Mouse (Mus musculus): ENCODE measurements around the gene Tbl1x. TPM values are rescaled to one million over a fixed set of nuclear protein-coding genes. Genes with fewer than 3 reads are reported as not detected.
"Not testable (repeated sequence)": the region's sequence is repeated elsewhere in the genome, so short reads cannot be mapped to it uniquely, and the experiment has no call there.

The Tbl1x gene
- polyA plus RNA-seq, 1 experiment from 2014 or later, result 46.4 TPM

GRCm38 (mm10) chrX:77517274-77518085, 6.7 kb downstream of the Tbl1x start:
- Histone ChIP-seq H3K27me3 (ENCODE audit: insufficient read depth, poor library complexity, severe bottlenecking) (no peaks in the 10 kb centered on the region), H3K27ac (no peak overlapping the region), H3K4me3 (no peak overlapping the region), H3K4me1 (replicated peaks) (peaks cover 11% of the 10 kb centered on the region; the same call in 1 of the 2 replicates), H3K9me3 (no peaks in the 10 kb centered on the region), H3K36me3 (peaks cover 7% of the 10 kb centered on the region; the same call in 1 of the 2 replicates)
- 52% methylated on average over 8 of the region's 8 CpGs for WGBS
- DNase-seq (ENCODE audit: low spot score), result no peak

DNA sequence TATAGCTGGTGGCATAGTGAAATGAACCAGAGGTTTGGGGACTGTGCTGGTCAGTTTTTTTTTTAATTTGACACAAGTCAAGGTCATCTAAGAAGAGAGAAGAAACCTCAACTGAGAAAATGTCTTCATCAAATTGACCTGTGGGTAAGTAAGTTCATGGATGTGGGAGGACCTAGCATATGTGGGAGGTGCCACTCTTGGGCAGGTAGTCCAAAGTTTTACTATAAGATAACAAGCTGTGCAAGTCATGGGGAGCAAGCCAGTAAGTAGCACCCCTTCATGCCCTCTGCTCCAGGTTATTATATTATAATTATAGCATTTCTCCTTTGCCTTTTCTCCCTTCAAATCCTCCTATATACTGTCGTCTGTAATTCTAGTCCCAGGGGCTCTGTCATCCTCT, 8.1 kb downstream of the Tbl1x start:
- Histone ChIP-seq H3K4me1 (replicated peaks) (peaks cover 17% of the 10 kb centered on the region), H3K36me3 (peaks cover 7% of the 10 kb centered on the region; the same call in 1 of the 2 replicates), H3K27me3 (ENCODE audit: insufficient read depth, poor library complexity, severe bottlenecking) (no peaks in the 10 kb centered on the region), H3K4me3 (no peak overlapping the region), H3K9me3 (no peaks in the 10 kb centered on the region), H3K27ac (no peak overlapping the region)
- no peak for DNase-seq (ENCODE audit: low spot score)
- WGBS, result 71% methylated on average over 1 of the region's 1 CpGs

- WGBS, result 33% methylated on average over 3 of the region's 3 CpGs
- Histone ChIP-seq H3K4me3 (no peak overlapping the region), H3K27ac (no peak overlapping the region), H3K4me1 (replicated peaks) (peaks cover 30% of the 10 kb centered on the region), H3K27me3 (ENCODE audit: insufficient read depth, poor library complexity, severe bottlenecking) (no peaks in the 10 kb centered on the region), H3K36me3 (peaks cover 19% of the 10 kb centered on the region; the same call in 1 of the 2 replicates), H3K9me3 (no peaks in the 10 kb centered on the region)
- no peak for DNase-seq (ENCODE audit: low spot score)
Measured at GRCm38 (mm10) chrX:77522842-77523375, 12.1 kb downstream of the Tbl1x start.

- Histone ChIP-seq H3K4me1 (replicated peaks) (peaks cover 30% of the 10 kb centered on the region), H3K4me3 (no peak overlapping the region), H3K9me3 (no peaks in the 10 kb centered on the region), H3K27me3 (ENCODE audit: insufficient read depth, poor library complexity, severe bottlenecking) (no peaks in the 10 kb centered on the region), H3K36me3 (peaks cover 18% of the 10 kb centered on the region; the same call in 1 of the 2 replicates), H3K27ac (no peak overlapping the region; the same call in 1 of the 2 replicates)
- DNase-seq (ENCODE audit: low spot score), result no peak
- 23% methylated on average over 1 of the region's 1 CpGs for WGBS
Measured at GRCm38 (mm10) chrX:77525179-77525578, 14.4 kb downstream of the Tbl1x start.

DNA sequence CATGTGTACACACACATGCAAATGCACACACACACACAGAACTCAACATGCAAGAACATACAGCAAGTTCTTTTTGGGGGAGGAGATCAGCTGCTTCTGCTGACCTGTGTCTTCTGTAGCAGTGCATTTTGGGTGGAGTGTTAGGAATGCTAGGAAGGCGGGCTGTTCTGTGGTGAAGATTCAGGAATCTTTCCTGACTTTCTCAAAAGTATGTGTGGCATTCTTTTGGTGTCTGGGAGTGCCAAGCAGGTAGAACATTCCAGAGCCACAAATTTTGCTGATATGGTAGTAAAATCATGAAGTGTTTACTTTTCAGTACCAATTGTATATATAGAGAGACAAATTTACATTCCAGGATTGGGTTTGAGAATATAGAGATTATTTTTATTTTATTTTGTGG, 17.6 kb downstream of the Tbl1x start:
- peaks cover 18% of the 10 kb centered on the region; the same call in 1 of the 2 replicates for H3K4me1 ChIP-seq (replicated peaks)
- no peaks in the 10 kb centered on the region for H3K27me3 ChIP-seq (ENCODE audit: insufficient read depth, poor library complexity, severe bottlenecking)
- WGBS, result 82% methylated on average over 1 of the region's 1 CpGs
- no peak overlapping the region for H3K4me3 ChIP-seq
- no peak overlapping the region for H3K27ac ChIP-seq
- H3K9me3 ChIP-seq, result no peaks in the 10 kb centered on the region
- DNase-seq (ENCODE audit: low spot score), result no peak
- peaks cover 17% of the 10 kb centered on the region; the same call in 1 of the 2 replicates for H3K36me3 ChIP-seq

DNA sequence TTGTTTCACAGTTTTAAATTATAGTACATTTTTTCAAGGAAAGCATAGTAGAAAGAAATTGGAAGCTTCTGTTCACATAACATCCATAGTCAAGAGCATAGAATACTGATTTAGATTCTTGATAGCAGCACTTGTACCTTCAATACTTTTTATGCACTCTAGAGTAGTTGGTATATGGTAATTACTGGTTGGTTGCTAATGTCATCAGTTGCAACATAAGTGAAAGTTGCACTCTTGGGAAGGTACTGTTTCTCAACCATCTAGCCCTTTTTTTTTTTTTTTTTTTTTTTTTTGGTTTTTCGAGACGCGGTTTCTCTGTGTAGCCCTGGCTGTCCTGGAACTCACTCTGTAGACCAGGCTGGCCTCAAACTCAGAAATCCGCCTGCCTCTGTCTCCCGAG, 20.2 kb downstream of the Tbl1x start:
- H3K27ac ChIP-seq, result no peak overlapping the region
- peaks cover 17% of the 10 kb centered on the region; the same call in 1 of the 2 replicates for H3K36me3 ChIP-seq
- H3K9me3 ChIP-seq, result no peaks in the 10 kb centered on the region
- H3K4me3 ChIP-seq, result no peak overlapping the region
- no peak for DNase-seq (ENCODE audit: low spot score)
- no peaks in the 10 kb centered on the region for H3K27me3 ChIP-seq (ENCODE audit: insufficient read depth, poor library complexity, severe bottlenecking)
- H3K4me1 ChIP-seq (replicated peaks), result no peaks in the 10 kb centered on the region
- WGBS, result 100% methylated on average over 2 of the region's 5 CpGs

DNA sequence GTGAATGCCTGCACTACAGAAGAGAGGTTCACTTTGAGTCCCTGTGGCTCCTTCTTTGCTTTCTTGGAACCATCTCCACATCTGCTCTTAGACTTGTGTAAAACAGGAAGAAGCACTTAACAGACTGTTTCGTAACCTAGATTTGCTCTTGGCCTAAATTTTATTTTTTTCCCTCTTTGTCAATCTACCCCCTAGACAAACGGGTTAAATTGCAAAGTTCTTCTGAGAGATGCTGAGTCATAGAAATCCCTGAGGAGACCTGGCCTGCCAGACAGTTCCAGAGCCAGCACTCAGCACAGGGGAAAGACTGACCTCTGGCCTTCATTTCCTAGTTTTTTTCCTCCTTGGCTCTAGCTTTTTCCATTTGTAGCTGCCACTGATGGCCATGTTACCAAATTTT, 23.1 kb downstream of the Tbl1x start:
- H3K27ac ChIP-seq, result no peak overlapping the region
- no peak overlapping the region for H3K4me3 ChIP-seq
- peaks cover 3% of the 10 kb centered on the region; the same call in 1 of the 2 replicates for H3K36me3 ChIP-seq
- H3K4me1 ChIP-seq (replicated peaks), result no peaks in the 10 kb centered on the region
- 65% methylated on average over 2 of the region's 2 CpGs for WGBS
- H3K9me3 ChIP-seq, result no peaks in the 10 kb centered on the region
- no peak for DNase-seq (ENCODE audit: low spot score)
- H3K27me3 ChIP-seq (ENCODE audit: insufficient read depth, poor library complexity, severe bottlenecking), result no peaks in the 10 kb centered on the region

DNA sequence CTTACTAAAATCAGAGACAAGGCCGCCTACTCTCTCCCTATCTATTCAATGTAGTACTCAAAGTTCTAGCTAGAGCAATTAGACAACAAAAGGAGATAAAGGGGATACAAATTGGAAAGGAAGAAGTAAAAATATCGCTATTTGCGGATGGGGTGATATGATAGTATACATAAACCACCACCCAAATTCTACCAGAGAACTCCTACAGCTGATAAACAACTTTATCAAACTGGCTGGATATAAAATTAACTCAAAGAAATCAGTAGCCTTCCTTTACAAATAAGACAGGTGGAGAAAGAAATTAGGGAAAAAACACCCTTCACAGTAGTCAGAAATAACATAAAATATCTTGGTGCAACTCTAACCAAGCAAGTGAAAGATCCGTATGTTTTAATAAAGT, 29.0 kb downstream of the Tbl1x start:
- H3K4me1 ChIP-seq (replicated peaks); H3K36me3 ChIP-seq; DNase-seq (ENCODE audit: low spot score); H3K9me3 ChIP-seq; H3K27ac ChIP-seq; H3K27me3 ChIP-seq (ENCODE audit: insufficient read depth, poor library complexity, severe bottlenecking); H3K4me3 ChIP-seq: not testable (repeated sequence)
- WGBS, result 92% methylated on average over 4 of the region's 4 CpGs

DNA sequence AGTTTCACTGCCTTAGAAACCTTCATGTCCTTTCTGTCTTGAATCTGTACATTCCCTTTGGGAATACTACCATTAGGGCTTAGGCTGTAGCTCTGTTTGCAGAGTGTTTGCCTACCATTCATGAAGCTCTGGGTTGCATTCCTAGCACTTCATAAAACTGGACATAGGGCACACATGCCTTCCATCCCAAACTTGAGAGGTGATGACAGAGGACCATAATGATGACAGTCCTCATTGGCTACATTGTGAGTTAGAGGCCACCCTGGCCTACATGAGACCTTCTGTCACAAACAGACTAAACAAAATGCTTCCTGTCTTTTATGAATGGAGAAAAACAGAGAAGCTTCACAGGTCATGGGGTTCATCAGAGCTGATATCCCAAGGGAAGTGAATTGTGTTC, 33.2 kb downstream of the Tbl1x start:
- no peak for DNase-seq (ENCODE audit: low spot score)
- Histone ChIP-seq H3K4me1 (replicated peaks) (no peaks in the 10 kb centered on the region), H3K36me3 (no peaks in the 10 kb centered on the region), H3K4me3 (no peak overlapping the region), H3K27ac (no peak overlapping the region), H3K27me3 (ENCODE audit: insufficient read depth, poor library complexity, severe bottlenecking) (no peaks in the 10 kb centered on the region), H3K9me3 (no peaks in the 10 kb centered on the region)

DNA sequence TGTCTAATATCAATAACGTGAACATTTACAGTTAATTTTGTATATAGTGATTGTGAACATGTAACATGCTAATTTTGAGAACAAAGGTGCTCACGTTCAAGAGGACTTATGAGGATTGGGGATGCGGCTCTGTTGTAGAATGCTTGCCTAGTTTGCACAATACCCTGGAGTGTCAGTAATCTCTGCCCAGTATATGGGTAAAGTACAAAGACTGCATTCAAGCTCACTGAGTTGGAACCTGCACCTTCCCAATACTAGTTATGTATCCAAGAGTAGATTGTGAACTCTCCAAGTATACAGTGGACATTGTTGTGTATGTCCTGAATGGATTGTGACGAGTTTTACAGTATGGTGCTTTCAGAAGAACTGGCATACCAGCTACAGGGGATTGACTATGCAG, 33.7 kb downstream of the Tbl1x start:
- 79% methylated on average over 4 of the region's 4 CpGs for WGBS
- DNase-seq (ENCODE audit: low spot score), result no peak
- Histone ChIP-seq H3K4me3 (no peak overlapping the region), H3K9me3 (no peaks in the 10 kb centered on the region), H3K4me1 (replicated peaks) (no peaks in the 10 kb centered on the region), H3K27me3 (ENCODE audit: insufficient read depth, poor library complexity, severe bottlenecking) (no peaks in the 10 kb centered on the region), H3K27ac (no peak overlapping the region), H3K36me3 (no peaks in the 10 kb centered on the region)

DNA sequence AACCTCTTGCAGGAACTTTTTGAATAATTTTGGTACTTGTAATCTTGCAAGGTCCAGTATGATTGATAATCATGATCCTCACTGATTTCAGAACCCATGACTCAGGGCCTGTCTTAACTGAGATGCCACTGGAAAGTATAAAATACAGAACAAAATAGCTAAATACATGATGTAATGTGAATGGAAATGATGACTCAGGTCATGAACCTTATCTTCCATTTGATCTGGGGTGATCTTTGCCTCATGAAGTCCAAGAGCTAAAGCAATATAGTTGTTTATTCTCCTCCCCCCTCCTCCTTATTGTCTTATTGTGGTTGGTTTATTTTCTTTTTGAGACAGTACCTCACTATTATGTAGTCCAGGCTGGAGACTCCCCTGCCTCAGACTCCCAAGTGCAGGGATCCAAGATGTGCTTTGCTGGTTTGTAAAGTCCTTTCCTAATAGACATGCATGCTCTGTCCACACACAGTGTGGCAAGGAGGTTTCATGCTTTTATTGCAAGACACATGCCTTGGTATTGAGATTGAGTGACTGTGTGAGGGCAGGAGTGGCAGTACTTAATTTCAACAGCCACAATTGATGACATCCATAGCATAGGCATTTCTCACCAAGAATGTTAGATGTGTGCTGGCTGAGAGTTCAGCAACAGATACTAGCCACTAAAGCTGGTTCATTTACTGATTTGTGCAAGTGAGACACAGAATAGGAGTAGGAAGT, 34.7 kb downstream of the Tbl1x start:
- no peak overlapping the region for H3K4me3 ChIP-seq
- no peak overlapping the region for H3K27ac ChIP-seq
- H3K27me3 ChIP-seq (ENCODE audit: insufficient read depth, poor library complexity, severe bottlenecking), result no peaks in the 10 kb centered on the region
- no peaks in the 10 kb centered on the region for H3K36me3 ChIP-seq
- no peaks in the 10 kb centered on the region for H3K4me1 ChIP-seq (replicated peaks)
- no peak for DNase-seq (ENCODE audit: low spot score)
- no peaks in the 10 kb centered on the region for H3K9me3 ChIP-seq

- no peak for DNase-seq (ENCODE audit: low spot score)
- no peak overlapping the region for H3K4me3 ChIP-seq
- no peaks in the 10 kb centered on the region for H3K9me3 ChIP-seq
- no peak overlapping the region for H3K27ac ChIP-seq
- no peaks in the 10 kb centered on the region for H3K27me3 ChIP-seq (ENCODE audit: insufficient read depth, poor library complexity, severe bottlenecking)
- no peaks in the 10 kb centered on the region for H3K4me1 ChIP-seq (replicated peaks)
- 87% methylated on average over 1 of the region's 1 CpGs for WGBS
- H3K36me3 ChIP-seq, result no peaks in the 10 kb centered on the region
Measured at GRCm38 (mm10) chrX:77546448-77546847, 35.6 kb downstream of the Tbl1x start.

DNA sequence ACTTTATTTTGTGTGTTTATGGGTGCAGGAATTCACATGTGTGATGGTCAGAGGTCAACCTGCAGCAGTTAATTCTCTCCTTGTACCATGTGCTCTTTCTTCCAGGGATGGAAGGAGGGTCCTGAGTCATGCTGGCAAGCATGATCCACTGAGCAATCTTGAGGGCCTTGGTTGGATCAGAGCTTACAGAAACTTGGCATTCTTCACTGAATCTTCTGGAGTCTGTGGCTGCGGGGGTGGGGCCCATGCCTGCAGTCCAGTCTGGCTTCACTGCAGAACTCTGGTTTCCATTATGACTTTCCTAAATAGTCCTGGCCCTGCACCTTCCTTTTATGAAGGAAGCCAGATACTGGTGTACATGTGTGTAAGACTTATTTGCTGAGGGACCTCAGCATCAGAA, 38.1 kb downstream of the Tbl1x start:
- Histone ChIP-seq H3K4me3 (no peak overlapping the region), H3K27ac (no peak overlapping the region), H3K27me3 (ENCODE audit: insufficient read depth, poor library complexity, severe bottlenecking) (no peaks in the 10 kb centered on the region), H3K9me3 (no peaks in the 10 kb centered on the region), H3K36me3 (no peaks in the 10 kb centered on the region), H3K4me1 (replicated peaks) (no peaks in the 10 kb centered on the region)
- WGBS, result 88% methylated on average over 1 of the region's 1 CpGs
- DNase-seq (ENCODE audit: low spot score), result no peak

All from hindbrain, embryonic 10.5 days (tissue).